Mouse (Mus musculus) heart, adult 2 months (tissue): ENCODE data around the gene Slk.

Experiments
- CTCF ChIP-seq: fragments of 200-600 bp; IDR thresholded peaks from 2 replicates; pipeline ENCODE4 v1.8.1; 2022; ENCODE audit warnings: antibody characterized with exemption, mild to moderate bottlenecking, moderate library complexity
- POLR2A ChIP-seq: fragments of 200-500 bp; IDR thresholded peaks from 2 replicates; pipeline ENCODE4 v1.6.1; 2011; ENCODE audit warnings: mild to moderate bottlenecking, low read depth, low read length, control low read depth; ENCODE audit not compliant: insufficient read depth

- TF ChIP-seq CTCF (no peak), POLR2A (no peak)
These were observed 29.9 kb upstream of the Slk start for GRCm38 (mm10) chr19:47549584-47549983.
